Mouse (Mus musculus): ENCODE data around the gene Slc22a12. TPM values are rescaled to one million over a fixed set of nuclear protein-coding genes. Genes with fewer than 3 reads are reported as not detected.

The Slc22a12 gene
- 0.13 TPM in 1 of 2 replicates, not detected in the other for polyA plus RNA-seq (2015; fragmentation: Nextera tagmentation; extraction: Ambion mirVana)

DNA sequence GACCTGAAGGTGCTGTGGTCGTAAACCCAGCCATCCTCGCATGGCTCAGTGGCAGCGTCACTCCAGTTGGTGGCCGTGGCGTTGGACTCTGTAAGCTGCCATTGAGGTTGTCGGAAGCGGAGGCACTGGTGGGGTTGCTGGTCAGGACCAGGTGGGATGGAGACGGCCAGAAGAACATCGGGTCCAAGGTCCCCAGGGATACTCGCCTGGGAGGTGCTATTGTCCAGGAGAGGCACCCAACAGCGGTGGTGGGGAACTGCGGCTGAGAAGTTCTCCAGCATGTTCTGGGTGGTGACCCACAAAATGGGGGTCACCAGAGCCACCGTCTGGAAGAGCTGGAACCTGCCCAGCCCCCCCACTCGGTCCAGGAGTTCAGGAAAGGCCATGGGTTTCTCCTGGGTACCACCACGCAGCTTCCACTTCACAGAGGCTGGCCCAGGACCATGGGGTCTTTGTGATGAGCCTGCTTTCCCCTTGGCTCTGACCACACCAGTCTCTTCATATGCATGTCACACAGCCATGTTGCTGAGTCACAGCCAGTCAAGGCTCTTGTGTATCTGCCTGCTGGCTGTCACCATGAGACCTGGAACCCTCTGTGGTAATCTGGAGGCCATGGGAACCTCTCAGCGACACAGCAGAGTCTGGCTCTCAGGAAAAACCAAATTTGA lies at the start of gene Slc22a12:
TSS of gene Slc22a12 (minus strand) at position 666 of the 668 bp plus-strand sequence.
- H3K9ac ChIP-seq, result no peak within 1 kb of the TSS
- no peak for ATAC-seq
- no peak within 1 kb of the TSS for H3K4me2 ChIP-seq (replicated peaks)
- no peaks in the 10 kb centered on the region for H3K36me3 ChIP-seq
- 82% methylated on average over 16 of the region's 16 CpGs for WGBS
- H3K9me3 ChIP-seq, result no peaks in the 10 kb centered on the region
- H3K27me3 ChIP-seq (replicated peaks), result no peaks in the 10 kb centered on the region
- no peak within 1 kb of the TSS for H3K4me3 ChIP-seq (replicated peaks)
- no peak within 1 kb of the TSS for H3K27ac ChIP-seq
- H3K4me1 ChIP-seq (replicated peaks), result no peaks in the 10 kb centered on the region

GRCm38 (mm10) chr19:6572001-6572400 lies 29.2 kb upstream of the Slc22a12 start:
- 23% methylated on average over 4 of the region's 4 CpGs for WGBS
- no peak for ATAC-seq
- Histone ChIP-seq H3K27me3 (replicated peaks) (no peaks in the 10 kb centered on the region; the same call in 1 of the 2 replicates), H3K9me3 (no peaks in the 10 kb centered on the region), H3K36me3 (no peaks in the 10 kb centered on the region), H3K4me1 (replicated peaks) (peaks cover 4% of the 10 kb centered on the region; the same call in 1 of the 2 replicates), H3K9ac (no peak overlapping the region), H3K4me3 (replicated peaks) (no peak overlapping the region), H3K4me2 (replicated peaks) (no peak overlapping the region), H3K27ac (no peak overlapping the region)

DNA sequence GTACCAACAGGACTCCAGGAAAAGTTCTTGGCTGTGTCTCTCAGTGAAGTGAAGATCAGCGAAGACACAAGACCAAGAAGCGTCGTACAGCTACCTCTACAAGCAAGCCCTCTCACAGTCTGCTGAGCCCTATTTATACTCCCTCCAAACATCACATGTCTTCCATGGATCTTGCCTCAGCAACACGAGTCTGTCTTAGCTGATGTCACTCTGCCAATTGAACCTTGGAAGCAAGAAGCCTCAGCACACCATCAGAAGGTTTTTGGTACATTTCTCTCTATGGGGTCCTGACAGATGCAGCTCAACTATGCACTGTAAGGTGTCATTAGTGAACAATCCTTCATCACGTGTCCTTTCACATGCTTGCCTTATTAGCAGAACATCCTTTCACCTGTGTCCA lies 28.6 kb upstream of the Slc22a12 start:
- Histone ChIP-seq H3K4me3 (replicated peaks) (no peak overlapping the region), H3K4me2 (replicated peaks) (no peak overlapping the region), H3K27me3 (replicated peaks) (no peaks in the 10 kb centered on the region; the same call in 1 of the 2 replicates), H3K36me3 (no peaks in the 10 kb centered on the region), H3K27ac (no peak overlapping the region), H3K4me1 (replicated peaks) (no peaks in the 10 kb centered on the region), H3K9me3 (no peaks in the 10 kb centered on the region), H3K9ac (no peak overlapping the region)
- no peak for ATAC-seq
- whole genome bisulfite sequencing, result 79% methylated on average over 5 of the region's 5 CpGs

DNA sequence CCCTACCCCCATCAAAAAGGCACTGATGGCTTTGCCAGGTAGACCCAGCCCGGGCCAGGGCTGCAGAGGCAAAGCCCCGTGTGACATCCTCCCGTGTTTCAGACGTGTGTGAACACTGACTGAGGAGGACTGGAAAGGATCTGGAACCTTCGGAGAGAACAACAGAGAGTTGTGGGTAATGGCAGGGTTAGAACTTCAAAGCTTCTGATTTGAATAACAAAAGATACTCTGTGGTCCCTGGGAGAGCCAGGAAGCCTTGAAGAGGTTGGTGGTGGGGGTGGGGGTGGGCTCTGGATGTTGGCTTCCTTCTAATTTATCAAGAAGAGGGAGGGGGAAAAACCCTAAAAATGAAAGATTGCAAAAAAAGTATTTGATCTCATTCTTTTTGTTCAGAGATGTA lies 26.7 kb upstream of the Slc22a12 start:
- no peak for ATAC-seq
- Histone ChIP-seq H3K4me1 (replicated peaks) (no peaks in the 10 kb centered on the region), H3K27ac (no peak overlapping the region), H3K4me2 (replicated peaks) (no peak overlapping the region), H3K4me3 (replicated peaks) (no peak overlapping the region), H3K9ac (no peak overlapping the region), H3K9me3 (no peaks in the 10 kb centered on the region), H3K27me3 (replicated peaks) (no peaks in the 10 kb centered on the region), H3K36me3 (no peaks in the 10 kb centered on the region)
- 44% methylated on average over 5 of the region's 5 CpGs for WGBS

GRCm38 (mm10) chr19:6569021-6569420 lies 26.2 kb upstream of the Slc22a12 start:
- H3K27me3 ChIP-seq (replicated peaks), result no peaks in the 10 kb centered on the region
- 76% methylated on average over 5 of the region's 5 CpGs for WGBS
- H3K27ac ChIP-seq, result no peak overlapping the region
- ATAC-seq, result no peak
- no peaks in the 10 kb centered on the region for H3K9me3 ChIP-seq
- no peaks in the 10 kb centered on the region for H3K4me1 ChIP-seq (replicated peaks)
- H3K36me3 ChIP-seq, result no peaks in the 10 kb centered on the region
- no peak overlapping the region for H3K4me3 ChIP-seq (replicated peaks)
- no peak overlapping the region for H3K4me2 ChIP-seq (replicated peaks)
- H3K9ac ChIP-seq, result no peak overlapping the region

GRCm38 (mm10) chr19:6566450-6566849 lies 23.6 kb upstream of the Slc22a12 start:
- H3K27me3 ChIP-seq (replicated peaks), result no peaks in the 10 kb centered on the region
- WGBS, result 87% methylated on average over 2 of the region's 2 CpGs
- no peak overlapping the region for H3K9ac ChIP-seq
- no peaks in the 10 kb centered on the region for H3K36me3 ChIP-seq
- H3K27ac ChIP-seq, result no peak overlapping the region
- H3K4me3 ChIP-seq (replicated peaks), result no peak overlapping the region
- no peak for ATAC-seq
- no peaks in the 10 kb centered on the region for H3K4me1 ChIP-seq (replicated peaks)
- no peaks in the 10 kb centered on the region for H3K9me3 ChIP-seq
- H3K4me2 ChIP-seq (replicated peaks), result no peak overlapping the region

- no peak for ATAC-seq
- Histone ChIP-seq H3K9me3 (no peaks in the 10 kb centered on the region), H3K4me2 (replicated peaks) (no peak overlapping the region), H3K4me1 (replicated peaks) (no peaks in the 10 kb centered on the region), H3K4me3 (replicated peaks) (no peak overlapping the region), H3K27ac (no peak overlapping the region), H3K36me3 (no peaks in the 10 kb centered on the region), H3K9ac (no peak overlapping the region), H3K27me3 (replicated peaks) (no peaks in the 10 kb centered on the region)
- WGBS, result 85% methylated on average over 6 of the region's 6 CpGs
Measured at GRCm38 (mm10) chr19:6565136-6565535, 22.3 kb upstream of the Slc22a12 start.

- Histone ChIP-seq H3K4me3 (replicated peaks) (no peak overlapping the region), H3K9ac (no peak overlapping the region), H3K4me1 (replicated peaks) (no peaks in the 10 kb centered on the region), H3K9me3 (no peaks in the 10 kb centered on the region), H3K27ac (no peak overlapping the region), H3K36me3 (no peaks in the 10 kb centered on the region), H3K4me2 (replicated peaks) (no peak overlapping the region), H3K27me3 (replicated peaks) (no peaks in the 10 kb centered on the region)
- WGBS, result 65% methylated on average over 7 of the region's 7 CpGs
- ATAC-seq, result no peak
Measured at GRCm38 (mm10) chr19:6560246-6560815, 17.5 kb upstream of the Slc22a12 start.

DNA sequence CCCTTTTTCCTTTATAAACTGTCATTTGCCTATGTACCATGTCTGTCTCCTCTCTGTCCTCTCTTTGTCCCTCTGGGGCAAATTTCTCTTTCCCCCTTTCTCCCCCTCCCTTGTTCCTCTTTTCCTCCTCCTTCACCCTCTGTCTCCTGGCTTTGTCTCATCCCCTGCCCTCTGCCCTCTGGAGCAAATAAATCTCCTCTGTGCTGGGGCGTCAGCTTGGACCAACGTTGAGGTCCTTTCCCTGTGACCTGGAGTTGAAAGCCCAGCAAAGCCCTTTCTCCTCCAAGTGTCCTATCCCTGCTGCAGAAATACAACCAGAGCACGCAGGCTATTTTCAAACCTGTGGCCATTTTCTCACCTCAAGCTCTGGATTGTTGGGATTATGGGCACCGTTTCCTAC lies 16.7 kb upstream of the Slc22a12 start:
- no peak overlapping the region for H3K27ac ChIP-seq
- no peak overlapping the region for H3K4me2 ChIP-seq (replicated peaks)
- H3K9me3 ChIP-seq, result no peaks in the 10 kb centered on the region
- no peaks in the 10 kb centered on the region for H3K4me1 ChIP-seq (replicated peaks)
- H3K27me3 ChIP-seq (replicated peaks), result no peaks in the 10 kb centered on the region
- no peak overlapping the region for H3K4me3 ChIP-seq (replicated peaks)
- ATAC-seq, result no peak
- WGBS, result 56% methylated on average over 4 of the region's 4 CpGs
- H3K9ac ChIP-seq, result no peak overlapping the region
- H3K36me3 ChIP-seq, result no peaks in the 10 kb centered on the region

DNA sequence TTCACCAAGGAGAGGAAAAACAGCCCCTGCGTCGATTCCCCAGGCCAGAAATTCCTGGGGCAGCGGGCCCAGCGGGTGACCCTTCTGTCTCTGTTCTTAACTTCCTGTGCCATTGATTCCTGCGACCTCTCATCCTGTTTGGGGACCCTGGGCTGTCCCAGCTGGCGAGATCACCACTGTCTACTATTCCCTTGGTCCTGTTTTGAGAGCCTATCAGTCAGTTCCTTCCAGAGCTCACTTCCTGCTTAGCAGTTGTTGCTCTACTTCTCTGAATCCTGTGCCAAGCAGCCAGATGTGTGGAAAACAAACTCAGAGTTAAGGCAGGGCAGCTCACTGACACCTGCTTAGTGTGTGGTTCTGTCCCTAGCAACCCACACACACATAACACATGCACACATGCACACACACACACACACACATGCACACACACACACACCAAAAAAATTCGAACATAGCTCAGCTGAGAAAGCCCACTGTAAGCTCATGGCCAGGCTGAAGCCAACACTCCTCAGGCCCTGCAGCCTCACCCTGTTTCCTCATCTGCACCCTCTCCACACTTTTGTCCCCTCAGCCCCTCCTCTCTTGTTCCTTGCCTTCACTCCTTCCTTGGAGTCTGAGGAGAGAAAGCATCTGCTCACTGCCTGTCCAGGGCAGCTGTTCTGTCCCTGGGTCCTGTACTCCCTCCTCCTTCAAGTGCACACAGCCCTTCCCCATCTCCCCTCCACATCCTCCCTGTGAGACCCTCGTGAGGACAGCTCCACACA lies 11.2 kb upstream of the Slc22a12 start:
- H3K9me3 ChIP-seq, result no peaks in the 10 kb centered on the region
- no peaks in the 10 kb centered on the region for H3K27me3 ChIP-seq (replicated peaks)
- WGBS, result 33% methylated on average over 8 of the region's 8 CpGs
- peaks cover 3% of the 10 kb centered on the region; the same call in 1 of the 2 replicates for H3K4me1 ChIP-seq (replicated peaks)
- no peak for ATAC-seq
- H3K9ac ChIP-seq, result no peak overlapping the region
- H3K27ac ChIP-seq, result no peak overlapping the region
- H3K4me2 ChIP-seq (replicated peaks), result no peak overlapping the region
- no peak overlapping the region for H3K4me3 ChIP-seq (replicated peaks)
- no peaks in the 10 kb centered on the region for H3K36me3 ChIP-seq

DNA sequence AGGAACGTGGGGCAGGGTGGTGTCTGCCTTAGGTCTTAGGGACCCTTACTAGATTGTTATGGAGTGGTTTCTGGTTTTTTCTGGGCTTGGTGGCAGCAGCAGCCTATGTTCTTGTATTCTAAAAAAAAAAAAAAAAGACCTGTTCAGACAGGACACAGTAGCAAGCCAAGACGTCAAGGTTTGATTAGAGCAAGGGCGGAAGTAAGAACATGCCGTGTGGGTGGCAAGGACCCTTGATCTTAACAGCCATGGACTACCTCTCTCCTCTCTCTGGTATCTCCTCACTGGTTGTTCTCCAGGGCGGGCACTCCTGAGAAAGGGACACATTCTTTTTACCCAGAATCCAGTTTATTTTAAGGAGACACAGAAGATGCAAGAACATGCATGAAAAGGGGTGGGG lies 10.3 kb upstream of the Slc22a12 start:
- 62% methylated on average over 5 of the region's 5 CpGs for WGBS
- H3K9me3 ChIP-seq, result no peaks in the 10 kb centered on the region

GRCm38 (mm10) chr19:6552302-6553028 lies 9.6 kb upstream of the Slc22a12 start:
- Histone ChIP-seq H3K9ac (no peak overlapping the region), H3K27me3 (replicated peaks) (no peaks in the 10 kb centered on the region), H3K9me3 (no peaks in the 10 kb centered on the region), H3K4me2 (replicated peaks) (no peak overlapping the region), H3K36me3 (no peaks in the 10 kb centered on the region), H3K4me1 (replicated peaks) (peaks cover 3% of the 10 kb centered on the region; the same call in 1 of the 2 replicates), H3K27ac (no peak overlapping the region), H3K4me3 (replicated peaks) (no peak overlapping the region)
- WGBS, result 87% methylated on average over 4 of the region's 4 CpGs
- ATAC-seq, result peak; percentile 28; the same call in 1 of the 2 replicates

More for the DNA sequence above, 10.3 kb upstream of the Slc22a12 start:
- H3K27me3 ChIP-seq (replicated peaks), result no peaks in the 10 kb centered on the region
- no peaks in the 10 kb centered on the region for H3K36me3 ChIP-seq
- ATAC-seq, result no peak
- no peak overlapping the region for H3K9ac ChIP-seq
- peaks cover 3% of the 10 kb centered on the region; the same call in 1 of the 2 replicates for H3K4me1 ChIP-seq (replicated peaks)
- no peak overlapping the region for H3K27ac ChIP-seq
- H3K4me2 ChIP-seq (replicated peaks), result no peak overlapping the region
- no peak overlapping the region for H3K4me3 ChIP-seq (replicated peaks)

Data from intestine, embryonic 15.5 days (tissue).